Mouse (Mus musculus) monocyte, adult 2 months (primary cell): Measurements from ENCODE around the gene Syce3.
"Not testable (repeated sequence)": the region's sequence is repeated elsewhere in the genome, so short reads cannot be mapped to it uniquely, and the experiment has no call there.

ENCODE experiments used
- DNase-seq, 2 experiments: peaks; one replicate each; pipeline ENCODE4 v3.0.0; 2022; ENCODE audit warnings: low spot score in 2 of 2, low read depth in 1 of 2

Syce3 gene

DNA sequence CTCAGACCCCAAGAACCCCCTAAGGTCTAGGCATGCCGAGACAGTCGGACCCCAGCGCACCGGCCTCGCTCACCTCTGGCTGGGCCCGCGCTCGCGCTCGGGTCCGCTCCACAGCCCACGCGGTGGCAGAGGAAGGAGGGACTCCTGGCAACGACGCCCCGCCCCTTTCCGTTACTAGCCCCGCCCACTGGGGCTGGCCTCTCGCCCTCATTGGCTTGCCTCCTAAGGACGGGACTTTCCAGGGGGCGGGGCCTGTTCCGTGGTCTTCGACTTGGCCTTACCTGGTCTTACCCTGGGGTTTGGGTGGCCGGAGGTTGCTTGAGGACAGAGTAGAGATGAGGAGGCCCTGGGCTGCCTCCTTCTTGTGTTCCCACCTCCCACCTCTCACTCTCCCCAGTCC lies at the start of gene Syce3:
Gene Syce3, minus strand, starts transcription at position 386 of the 400 bp plus-strand sequence.
- no peak for DNase-seq

DNA sequence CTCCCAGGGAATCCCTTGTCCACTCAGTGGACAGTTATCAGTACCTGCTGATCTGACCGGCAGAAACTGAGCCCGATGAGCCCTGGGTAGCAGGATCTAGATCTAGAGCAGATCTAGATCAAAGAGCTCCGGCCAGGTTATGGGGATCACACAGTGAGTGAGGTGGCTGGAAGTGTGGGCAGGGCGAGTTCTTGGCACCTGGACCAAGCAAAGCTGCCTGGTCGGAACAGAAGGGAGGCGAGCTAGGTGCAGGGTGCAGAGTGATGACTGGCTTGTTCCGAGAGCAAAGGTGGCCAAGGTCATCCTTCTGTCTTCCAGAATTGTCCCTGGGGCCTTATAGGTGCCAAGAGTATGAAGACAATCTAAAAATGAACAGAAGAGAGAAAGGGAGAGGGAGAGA lies 49.5 kb upstream of the Syce3 start:
- no peak for DNase-seq

DNA sequence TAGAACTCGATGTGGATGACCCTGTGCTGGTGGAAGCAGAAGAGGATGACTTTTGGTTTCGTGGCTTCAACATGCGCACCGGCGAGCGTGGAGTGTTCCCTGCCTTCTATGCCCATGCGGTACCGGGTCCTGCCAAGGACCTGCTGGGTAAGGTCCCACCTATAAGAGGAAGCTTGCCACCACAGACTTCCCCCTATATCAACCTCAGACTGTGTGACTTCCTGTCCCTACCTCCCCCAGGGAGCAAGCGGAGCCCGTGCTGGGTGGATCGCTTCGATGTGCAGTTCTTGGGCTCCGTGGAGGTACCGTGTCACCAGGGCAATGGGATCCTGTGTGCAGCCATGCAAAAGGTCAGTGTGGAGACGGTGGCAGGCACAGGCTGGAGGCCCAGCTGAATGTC lies 48.6 kb upstream of the Syce3 start:
- no peak for DNase-seq

DNA sequence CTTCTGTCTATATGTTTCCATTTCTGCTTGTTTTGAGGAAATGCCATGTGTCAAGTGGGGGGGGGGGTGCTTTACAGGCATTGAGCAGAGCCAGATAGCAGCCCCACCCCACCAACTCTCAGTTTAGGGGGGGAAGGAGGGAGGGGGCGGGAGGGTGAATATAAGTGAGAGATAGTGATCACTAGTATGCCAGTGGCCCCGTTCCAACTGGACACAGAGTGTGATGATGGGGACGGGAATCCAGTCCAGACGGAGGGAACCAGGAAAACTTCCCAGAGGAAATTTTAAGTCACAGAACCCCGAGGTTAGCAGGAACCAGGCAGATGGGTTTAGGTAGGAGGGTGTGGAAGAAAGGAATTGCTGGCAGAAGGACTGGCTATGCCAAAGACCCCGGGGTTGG lies 45.3 kb upstream of the Syce3 start:
- no peak for DNase-seq

DNA sequence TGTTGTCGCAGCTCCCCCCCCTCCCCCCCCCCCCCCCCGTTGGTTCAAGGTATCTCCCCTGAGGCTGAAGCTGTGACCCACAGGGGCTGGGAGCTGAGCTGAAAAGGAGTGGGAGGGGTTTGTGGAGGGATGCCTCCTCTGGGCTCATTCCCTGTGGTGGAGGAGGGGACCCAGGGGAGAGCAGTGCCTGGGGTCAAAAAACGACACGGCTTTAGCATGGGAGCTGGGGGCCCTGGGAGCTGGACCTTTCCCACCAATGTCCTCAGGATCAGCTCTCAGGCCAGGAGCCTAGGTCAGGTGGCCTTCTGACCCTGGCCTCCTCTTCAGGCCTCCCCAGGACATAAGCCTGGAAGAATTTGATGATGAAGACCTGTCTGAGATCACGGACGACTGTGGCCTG lies 44.6 kb upstream of the Syce3 start:
- DNase-seq = no peak

DNA sequence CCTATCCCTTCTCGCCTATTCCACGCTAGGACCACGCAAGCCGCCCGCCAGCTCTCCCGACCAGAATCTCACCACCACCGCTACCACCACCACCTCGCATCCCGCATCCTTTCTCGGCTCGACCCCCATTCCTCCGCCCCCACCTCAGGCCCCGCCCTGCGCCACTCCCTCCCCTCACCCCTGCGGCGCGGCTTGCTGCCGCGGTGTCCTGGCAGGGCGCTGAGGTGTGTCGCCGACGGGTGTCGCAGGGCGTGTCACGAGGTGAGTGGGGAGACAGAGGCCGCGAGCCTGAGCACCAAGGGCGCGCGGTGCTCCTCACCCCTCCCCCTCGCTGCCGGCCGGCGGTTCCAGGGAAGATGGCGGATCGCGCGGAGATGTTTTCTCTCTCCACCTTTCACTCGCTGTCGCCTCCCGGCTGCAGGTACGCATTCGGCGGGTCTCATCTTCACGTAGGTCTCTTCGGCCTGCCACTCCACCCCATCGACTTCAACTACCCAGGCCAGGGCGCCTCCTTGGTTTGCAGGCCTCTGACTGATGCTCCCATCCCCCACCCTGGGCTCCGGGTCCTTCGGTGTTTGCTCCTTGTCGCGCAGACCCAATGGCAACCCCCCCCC lies 43.7 kb upstream of the Syce3 start, which contains the start of gene Mapk8ip2:
Gene Mapk8ip2, plus strand, starts transcription at position 49 of the 614 bp plus-strand sequence.
- no peak for DNase-seq

DNA sequence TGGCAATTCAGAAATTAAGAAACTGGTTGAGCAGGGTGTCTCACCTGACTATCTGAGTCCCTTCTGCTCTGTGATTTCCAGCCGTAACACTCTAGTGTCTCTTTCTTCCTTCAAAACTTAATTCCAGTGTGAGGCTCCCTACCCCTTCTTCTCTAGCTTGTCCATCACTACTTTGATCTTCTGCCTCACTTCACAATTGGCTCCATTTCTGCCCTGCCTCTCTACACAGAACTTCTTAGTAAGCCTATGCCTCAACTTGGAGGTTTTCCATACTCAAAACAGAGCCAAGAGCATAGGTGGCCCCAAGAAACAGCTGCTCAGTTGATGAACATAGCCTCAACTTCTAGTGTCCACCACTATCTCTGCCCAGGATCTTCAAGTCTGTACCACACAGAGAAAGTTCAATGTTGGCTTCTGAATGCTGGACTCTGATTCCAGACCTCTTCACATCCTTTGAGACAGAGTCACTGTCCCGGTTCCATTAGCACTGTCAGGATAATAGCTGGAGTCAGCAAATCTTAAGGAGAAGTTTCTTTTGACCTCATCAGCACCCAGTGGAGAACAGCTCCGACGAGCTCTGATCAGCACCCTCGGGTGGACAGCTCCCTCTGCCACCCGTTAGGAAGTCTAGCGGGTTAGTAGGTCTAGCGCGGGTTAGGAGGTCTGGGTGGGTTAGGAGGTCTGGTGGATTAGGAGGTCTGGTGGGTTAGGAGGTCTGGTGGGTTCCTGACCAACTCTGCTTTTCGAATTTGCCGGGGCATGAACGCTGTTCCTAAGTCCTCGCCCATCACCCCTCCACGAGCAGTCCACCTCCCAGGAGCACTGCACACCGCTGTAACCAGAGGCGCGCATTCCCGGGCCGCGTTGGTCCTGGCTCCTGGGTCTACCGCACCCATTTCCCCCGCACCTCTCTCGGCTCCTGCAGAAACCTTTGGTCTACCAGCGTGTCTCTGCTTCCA lies 42.9 kb upstream of the Syce3 start:
- no peak for DNase-seq

DNA sequence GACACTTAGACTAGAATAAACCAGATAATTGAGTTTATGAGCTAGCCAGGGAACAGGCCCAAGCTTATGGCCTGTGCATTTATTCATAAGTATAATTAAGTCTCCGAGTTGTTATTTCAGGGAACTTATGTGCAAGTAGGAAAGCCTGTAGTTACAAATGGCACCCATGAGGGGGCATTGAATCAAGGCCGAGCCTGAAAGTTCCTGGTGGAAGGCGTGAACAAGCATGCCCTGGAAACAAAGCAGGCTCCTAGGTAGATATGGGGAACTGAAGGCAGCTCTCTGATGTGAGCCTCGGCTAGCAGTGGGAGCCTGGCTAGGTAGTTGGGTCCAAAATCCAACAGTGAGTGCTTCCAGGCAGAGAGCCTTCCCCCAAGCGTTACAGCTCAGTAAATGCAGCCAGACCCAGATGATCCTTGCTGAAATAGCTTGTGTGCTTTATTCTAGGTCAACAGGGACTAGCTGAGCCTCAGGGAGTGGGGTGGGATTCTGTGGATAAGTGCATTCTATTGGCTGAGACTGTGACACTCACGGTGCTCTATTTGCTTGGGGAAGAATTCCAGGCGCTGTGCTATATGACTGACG lies 32.3 kb upstream of the Syce3 start:
- no peak for DNase-seq

DNA sequence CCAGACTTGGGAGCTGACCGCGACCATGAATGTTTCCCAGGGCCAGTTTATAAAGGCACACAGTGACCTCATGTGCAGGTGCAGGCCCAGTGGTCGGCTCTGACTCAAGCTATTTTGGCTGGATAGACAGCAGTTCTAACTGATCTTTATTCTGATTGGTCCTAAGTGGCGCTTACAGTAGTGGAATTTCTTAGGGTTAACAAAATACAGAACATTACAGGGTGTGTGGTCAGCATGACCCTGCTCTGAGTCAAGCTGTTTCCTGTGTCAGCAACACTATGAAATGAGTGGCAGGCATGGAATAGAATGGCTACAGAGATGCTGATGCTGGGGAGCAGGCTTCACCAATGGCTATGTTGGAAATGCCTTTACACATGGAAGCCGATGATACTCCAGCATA lies 25.6 kb upstream of the Syce3 start:
- DNase-seq = no peak

DNA sequence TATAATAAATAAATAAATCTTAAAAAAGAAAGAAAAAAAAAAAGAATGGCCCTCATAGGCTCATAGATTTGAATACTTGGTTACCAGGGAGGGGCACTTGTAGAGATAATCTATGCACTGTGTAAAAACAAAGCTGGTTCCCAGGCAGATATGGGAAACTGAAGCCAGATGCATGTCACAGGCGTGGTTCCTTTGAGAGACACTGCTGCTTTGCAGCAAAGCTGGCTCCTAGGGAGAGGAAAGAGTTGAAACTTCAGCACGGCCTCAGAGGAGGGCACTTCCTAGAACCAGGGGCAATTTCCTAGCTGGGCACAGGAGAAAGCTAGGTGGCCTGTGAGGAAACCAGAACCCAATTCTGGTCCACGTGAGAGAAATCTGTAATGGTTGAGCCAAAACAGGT lies 23.8 kb upstream of the Syce3 start:
- DNase-seq = no peak

DNA sequence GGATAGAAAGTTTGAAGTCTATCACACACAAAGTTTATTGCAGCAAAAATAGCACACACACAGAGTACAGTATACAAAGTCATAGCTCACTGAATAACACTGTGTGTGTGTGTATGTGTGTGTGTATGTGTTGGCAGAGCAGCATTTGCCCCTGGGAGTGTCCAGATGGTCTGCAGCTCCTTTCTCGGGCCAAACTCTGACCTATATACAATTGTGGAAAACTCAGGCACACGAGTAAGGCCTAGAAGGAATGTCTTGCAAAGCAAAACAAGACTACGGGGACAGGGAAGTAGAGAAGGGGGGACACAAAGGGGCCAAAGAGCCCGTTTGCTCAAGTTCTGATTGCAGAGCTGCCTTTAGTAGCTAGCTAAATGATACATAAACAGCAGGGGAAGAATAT lies 22.6 kb upstream of the Syce3 start:
- no peak for DNase-seq

DNA sequence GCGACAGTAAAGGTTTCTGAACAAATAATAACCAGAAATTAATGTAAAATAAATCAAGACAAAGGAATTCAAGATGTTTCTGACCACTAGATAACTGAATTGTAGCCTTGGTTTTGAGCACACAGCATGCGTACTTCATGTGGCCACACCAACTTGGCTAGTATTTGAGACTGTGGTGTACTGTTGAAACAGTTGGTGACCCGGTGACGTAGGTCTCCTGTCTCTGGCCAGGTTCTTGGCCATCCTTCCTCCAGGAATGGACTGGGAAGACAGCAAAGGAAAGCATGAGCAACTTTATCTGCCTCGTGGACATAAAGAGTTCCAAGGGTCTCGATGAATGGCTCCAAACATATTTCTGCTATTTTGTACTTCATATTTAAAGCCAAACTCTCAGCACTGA lies 21.5 kb upstream of the Syce3 start:
- no peak for DNase-seq

DNA sequence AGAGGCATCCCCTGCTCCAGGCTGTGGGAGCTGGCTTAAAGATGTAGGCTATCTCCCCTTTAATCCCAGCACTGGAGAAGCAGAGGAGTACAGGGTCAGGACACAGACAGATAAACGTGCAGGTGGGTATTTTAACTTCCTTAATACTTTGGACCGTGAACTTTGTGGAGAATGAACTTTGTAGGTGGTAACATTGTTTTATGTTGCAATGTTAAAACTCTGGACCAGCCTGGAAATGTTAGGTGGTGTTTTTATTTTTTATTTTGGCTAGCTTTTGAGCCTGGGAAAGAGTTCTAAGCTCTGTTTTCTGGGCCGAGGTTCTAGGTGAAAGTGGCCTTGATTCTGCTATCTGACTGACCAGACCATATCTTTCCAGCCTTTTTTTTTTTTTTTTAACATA lies 21.0 kb upstream of the Syce3 start:
- DNase-seq = no peak

DNA sequence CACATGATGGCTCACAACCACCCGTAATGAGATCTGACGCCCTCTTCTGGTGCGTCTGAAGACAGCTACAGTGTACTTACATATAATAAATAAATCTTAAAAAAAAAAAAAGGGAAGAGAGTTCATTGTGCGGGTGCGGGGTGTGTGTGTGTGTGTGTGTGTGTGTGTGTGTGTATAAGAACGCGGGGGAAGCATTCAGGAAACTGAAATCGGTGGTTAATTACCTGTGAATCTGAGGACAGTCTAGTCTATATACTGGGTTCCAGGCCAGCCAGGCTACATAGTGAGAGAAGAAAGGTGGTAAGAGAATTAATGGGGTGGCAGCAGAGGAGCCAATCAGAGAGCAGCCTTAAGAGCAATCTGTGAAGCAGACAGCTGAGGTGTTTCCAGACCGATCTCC lies 20.5 kb upstream of the Syce3 start:
- not testable (repeated sequence) for DNase-seq

DNA sequence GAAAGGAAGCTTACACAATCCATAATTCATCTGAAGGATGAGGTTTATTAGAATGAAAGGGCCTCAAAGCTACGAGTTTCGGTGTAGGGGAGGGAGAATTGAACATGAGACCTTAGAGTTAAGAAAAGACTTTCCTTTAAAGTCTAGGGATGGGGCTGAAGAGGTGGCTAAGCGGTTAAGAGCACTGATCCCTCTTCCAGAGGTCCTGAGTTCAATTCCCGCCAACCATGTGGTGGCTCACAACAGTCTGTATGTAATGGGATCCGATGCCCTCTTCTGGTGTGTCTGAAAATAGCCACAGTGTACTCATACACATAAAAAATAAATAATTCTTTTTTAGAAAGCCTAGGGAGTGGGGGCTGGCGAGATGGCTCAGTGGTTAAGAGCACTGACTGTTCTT lies 20.0 kb upstream of the Syce3 start:
- no peak for DNase-seq

DNA sequence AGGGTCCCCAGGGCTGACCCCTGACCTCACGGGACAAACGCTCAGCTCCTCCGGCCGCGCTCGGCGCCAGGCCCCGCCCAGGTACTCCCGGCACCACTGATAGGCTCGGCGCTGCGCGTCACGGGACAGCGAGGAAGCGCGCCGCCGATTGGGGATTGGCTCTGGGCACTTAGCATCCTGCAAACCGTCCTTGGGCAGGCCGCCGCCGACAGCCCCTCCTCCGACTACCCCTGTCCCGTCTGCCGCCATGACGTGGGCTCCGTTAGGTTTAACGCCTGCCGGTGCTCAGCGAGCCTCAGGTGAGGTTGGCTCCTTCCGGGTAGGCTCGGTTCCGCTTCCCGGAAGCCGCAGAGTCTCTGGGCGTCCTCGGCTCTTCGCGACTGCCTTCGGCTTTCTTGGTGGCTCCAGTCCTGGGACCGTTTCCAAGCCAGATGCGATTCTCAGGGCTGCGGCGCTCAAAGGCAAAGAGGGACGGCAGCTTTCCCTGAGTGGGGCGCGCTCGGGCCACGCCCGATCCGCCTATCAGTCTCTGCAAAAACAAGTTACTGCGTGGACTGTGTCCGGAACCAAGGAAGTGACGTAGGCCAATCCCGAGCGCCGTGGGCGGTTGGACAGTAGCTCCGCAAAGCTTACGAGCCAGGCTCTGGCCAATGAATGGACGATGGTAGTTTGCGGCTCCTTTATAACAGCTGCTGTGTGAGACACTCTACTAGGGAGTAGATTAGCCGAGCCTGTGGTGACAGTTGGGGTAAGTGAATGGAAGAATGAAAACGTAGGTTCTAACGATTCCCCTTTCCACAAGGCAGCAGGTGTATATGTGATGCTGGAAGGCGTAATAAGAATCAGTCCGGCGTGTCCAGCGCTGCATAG lies 19.3 kb upstream of the Syce3 start, which contains the start of the genes C730034F03Rik, Gm44502 and Chkb:
Gene C730034F03Rik, plus strand, starts transcription at position 238 of the 870 bp plus-strand sequence.
Gene Gm44502, minus strand, starts transcription at position 345 of the 870 bp plus-strand sequence.
Gene Chkb, minus strand, starts transcription at position 557 of the 870 bp plus-strand sequence.
- peak; percentile 72 to 88 for DNase-seq

DNA sequence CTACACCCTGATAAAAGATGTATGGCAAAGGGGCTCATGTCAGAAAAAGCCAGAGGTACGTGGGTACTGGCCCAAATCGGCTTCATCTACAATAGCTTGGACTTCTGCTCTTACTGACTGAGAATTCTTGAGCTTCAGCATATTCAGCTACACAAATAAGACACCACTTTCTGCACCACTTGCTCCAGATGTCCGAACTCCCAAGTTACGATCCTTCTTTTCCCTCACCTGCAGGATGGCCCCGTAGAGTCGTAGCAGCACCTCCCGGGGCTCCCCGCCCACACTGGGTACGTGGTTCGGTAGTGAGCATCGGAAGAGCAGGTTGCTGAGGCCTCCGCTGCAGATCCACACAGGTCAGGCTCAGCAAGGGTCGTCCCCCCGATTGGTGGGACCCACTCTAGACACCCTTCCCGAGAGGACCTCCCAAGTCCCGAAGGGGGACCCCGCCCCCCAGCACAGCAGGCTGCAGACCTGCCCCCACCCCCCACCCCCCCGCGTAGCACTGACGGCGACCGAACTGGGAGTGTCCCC lies 18.6 kb upstream of the Syce3 start:
- DNase-seq = no peak

DNA sequence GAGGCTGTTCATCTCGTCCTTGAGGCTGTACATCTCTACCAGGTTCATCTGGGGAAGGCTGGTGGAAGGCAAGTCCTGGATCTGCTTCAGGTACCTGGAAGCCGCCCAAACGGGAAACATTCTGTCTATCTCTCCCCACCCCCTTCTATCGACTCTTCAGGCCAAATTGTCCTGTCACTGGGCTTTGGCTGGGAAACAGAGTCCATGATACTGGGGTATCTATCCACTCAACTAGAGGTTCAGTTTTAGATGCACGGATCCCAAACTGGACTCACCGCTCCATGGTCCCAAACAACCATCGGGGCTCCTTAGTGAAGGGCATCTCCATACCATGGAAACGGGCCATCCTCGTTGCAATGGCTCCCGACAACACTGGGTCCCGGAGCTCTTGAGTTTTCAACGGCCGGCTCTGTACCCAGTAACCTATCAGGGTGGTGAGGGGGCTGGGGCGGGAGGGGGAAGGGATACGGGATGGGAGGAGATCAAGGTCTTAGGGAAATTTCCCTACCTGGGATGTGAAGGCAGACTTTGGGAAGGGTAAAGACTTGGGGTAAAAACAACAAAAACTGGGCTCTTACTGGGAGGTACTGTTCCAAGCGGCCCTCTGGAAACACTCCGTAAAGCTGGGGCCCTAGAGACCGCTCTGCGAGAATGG lies 18.0 kb upstream of the Syce3 start:
- no peak for DNase-seq

DNA sequence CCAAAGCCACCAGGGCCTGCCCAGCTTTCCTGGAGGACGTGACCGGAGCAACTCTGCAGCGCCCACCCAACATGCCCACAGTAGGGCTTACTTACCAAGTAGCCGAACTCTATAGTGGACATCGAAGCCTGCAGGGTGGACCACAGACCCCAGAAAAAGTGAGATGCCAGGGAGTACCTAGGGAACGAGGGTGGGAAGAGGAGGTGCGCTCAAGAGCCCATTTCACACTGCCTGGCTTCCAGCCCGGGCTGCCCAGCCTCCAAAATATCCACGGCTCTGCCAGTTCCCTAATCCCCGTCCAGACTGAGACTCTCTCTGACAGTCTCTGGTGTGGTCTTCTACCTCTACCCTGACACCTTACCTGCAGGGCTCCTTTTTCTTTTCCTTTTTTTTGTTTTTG lies 16.4 kb upstream of the Syce3 start:
- no peak for DNase-seq

DNA sequence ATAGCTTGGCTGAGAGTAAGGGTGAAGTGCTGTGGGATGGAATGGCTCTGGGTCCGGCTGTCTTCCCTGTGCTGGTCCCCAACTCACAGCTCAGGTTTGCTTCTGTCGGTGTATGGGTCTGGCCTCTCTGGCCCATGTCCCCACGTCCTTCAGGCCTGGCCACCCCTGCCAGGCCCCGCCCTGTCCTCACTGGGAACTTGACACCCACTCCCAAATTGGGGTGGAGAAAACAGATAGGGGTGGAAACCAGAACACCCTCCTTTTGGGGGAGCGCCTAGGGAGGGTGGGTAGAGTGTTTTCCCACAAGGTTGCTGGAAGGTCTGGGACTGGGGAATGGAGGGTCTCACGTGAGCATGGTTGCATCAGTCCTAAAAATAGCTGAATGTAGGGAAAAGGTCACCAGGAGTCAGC lies 15.4 kb upstream of the Syce3 start, which contains the start of gene Cpt1b:
Gene Cpt1b, minus strand, starts transcription at position 153 of the 411 bp plus-strand sequence.
- DNase-seq = no peak
